ENCODE assay signal across 24 mouse cellular contexts in the genomic region with DNA sequence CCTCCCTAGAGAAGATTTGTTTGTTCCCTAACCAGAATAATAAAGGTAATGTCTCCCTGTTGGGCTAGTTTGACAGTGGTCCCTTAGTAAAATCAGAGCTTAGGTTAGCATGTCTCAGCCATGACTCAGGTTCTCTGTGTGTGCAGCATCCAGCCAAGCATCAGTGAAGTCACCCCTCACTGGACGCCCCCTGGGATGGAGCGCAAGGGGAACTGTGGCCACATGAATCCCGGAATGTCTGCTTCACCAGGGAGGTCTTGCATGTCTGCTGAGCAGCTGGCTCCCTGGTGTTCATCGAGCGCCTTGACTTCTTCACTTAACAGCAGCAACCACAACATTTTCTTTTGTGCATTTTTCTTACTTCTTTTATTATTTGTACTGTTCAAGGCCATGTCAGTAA. TPM values are rescaled to one million over a fixed set of nuclear protein-coding genes. Genes with fewer than 3 reads are reported as not detected.
"Had no signal": no experiment of that assay in that cellular context is flagged by ENCODE, and none has a peak within 500 bp of the region (broad histone marks: within the 10 kb centered on the region; RNA-seq: fewer than 3 reads in every experiment).

No protein-coding gene starts in this region.

- H3K9ac ChIP-seq: midbrain, embryonic 12.5 days; neural tube, embryonic 13.5 days; neural tube, embryonic 15.5 days had no signal

- H3K4me2 ChIP-seq: midbrain, embryonic 12.5 days; neural tube, embryonic 13.5 days; neural tube, embryonic 15.5 days had no signal

- ATAC-seq: midbrain, embryonic 16.5 days had no signal

- H3K9me3 ChIP-seq: midbrain, embryonic 10.5 days; midbrain, embryonic 12.5 days; neural tube, embryonic 13.5 days; neural tube, embryonic 15.5 days had no signal

- H3K36me3 ChIP-seq: midbrain, embryonic 10.5 days; midbrain, embryonic 12.5 days; neural tube, embryonic 13.5 days; neural tube, embryonic 15.5 days had no signal

- H3K27ac ChIP-seq: midbrain, embryonic 10.5 days; midbrain, embryonic 12.5 days; neural tube, embryonic 13.5 days; neural tube, embryonic 15.5 days had no signal

- DNase-seq: lung, adult 18-20 months; lung, postnatal 10 days; lung, postnatal 4 days; midbrain, embryonic 14.5 days; retina, postnatal 1 day; right cerebral cortex, adult 18-20 months; right cerebral cortex, postnatal 25 days; right cerebral cortex, postnatal 4 days; spleen, adult 18-20 months; thymus, adult 18-20 months; thymus, postnatal 14 days; thymus, postnatal 36 days had no signal

- H3K4me3 ChIP-seq: midbrain, embryonic 10.5 days; midbrain, embryonic 12.5 days; myocyte; neural tube, embryonic 13.5 days; neural tube, embryonic 15.5 days had no signal

- H3K4me1 ChIP-seq: midbrain, embryonic 10.5 days; midbrain, embryonic 12.5 days; neural tube, embryonic 13.5 days; neural tube, embryonic 15.5 days had no signal

- H3K27me3 ChIP-seq: midbrain, embryonic 12.5 days; neural tube, embryonic 13.5 days; neural tube, embryonic 15.5 days had no signal

RNA-seq across cellular contexts. Expression of gene 4933406M09Rik, which starts 8.1 kb away (rescaled TPM):
- polyA plus RNA-seq: lung, embryonic 16.5 days; midbrain, embryonic 10.5 days; midbrain, embryonic 12.5 days; midbrain, embryonic 14.5 days; midbrain, embryonic 16.5 days; myocyte; neural tube, embryonic 11.5 days; neural tube, embryonic 13.5 days; neural tube, embryonic 15.5 days; small intestine, adult 2 months; stomach, embryonic 14.5 days; stomach, embryonic 16.5 days; thymus, postnatal 0 days had no signal
